Mouse (Mus musculus) gastrocnemius, postnatal 25 days (tissue): ENCODE data around the gene Rdh9. TPM values are rescaled to one million over a fixed set of nuclear protein-coding genes. Genes with fewer than 3 reads are reported as not detected.

ENCODE experiments used
- DNase-seq: peaks from one replicate; pipeline ENCODE4 v3.0.0; 2022
- long read RNA-seq, 2 experiments: library from polyadenylated mRNA; stranded (forward); transcript quantifications; one replicate each; pipeline ENCODE4 v2.0.0; 2021
- total RNA-seq, 2 experiments: library from RNA; stranded (reverse); gene quantifications; 1 replicate in 1 of 2; 2 replicates in 1 of 2; pipeline ENCODE4 v1.2.3; 2021

Rdh9 gene
- total RNA-seq = under 1 TPM; 0.31 to 0.40 TPM
- long read RNA-seq, experiment 1, partial matches to known transcripts = 0 of 1 reads
- long read RNA-seq, experiment 1, other reads (novel, unspliced or antisense) = 1 of 1 reads
- long read RNA-seq, experiment 2 = 0 reads

DNA sequence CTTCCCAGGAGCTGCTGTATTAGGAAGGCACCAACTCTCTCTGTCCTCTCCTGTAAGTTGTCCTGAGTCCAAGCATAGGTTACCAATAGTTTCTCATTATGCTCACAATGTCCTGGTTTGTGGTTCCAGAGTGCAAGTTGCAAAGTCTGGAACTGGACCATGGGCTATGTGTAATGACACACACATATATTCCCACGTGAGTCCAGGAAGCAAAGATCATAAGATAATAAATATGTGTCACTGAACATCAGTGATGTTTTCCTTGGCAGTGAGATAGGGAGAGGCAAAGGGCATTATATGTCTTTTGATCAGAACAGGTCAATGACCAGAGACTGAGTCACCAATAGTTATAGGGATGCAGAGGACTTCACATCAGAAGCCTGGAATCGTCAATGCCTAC is at the start of gene Rdh9:
Gene Rdh9 (plus strand): TSS at position 376 of the 400 bp plus-strand sequence.
- no peak for DNase-seq

DNA sequence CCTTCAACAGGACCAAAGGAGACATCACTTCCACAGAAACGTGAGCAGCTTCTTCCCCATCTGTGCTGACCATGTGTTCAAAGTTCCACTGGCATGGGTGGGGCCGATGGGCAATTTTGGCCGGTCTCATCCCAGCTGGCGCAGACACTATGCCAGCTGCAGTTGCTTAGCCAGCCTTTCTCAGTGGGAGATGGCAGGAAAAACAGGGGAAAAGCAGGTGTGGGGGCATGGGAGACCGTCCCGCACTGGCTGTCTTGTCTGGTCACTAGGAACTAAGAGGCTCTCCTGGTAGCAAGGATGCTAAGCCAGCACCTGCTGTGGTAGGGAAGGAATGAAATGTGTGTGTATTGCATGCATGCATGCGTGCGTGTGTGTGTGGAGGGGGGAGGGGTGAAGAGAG is 47.7 kb upstream of the Rdh9 start:
- no peak for DNase-seq

DNA sequence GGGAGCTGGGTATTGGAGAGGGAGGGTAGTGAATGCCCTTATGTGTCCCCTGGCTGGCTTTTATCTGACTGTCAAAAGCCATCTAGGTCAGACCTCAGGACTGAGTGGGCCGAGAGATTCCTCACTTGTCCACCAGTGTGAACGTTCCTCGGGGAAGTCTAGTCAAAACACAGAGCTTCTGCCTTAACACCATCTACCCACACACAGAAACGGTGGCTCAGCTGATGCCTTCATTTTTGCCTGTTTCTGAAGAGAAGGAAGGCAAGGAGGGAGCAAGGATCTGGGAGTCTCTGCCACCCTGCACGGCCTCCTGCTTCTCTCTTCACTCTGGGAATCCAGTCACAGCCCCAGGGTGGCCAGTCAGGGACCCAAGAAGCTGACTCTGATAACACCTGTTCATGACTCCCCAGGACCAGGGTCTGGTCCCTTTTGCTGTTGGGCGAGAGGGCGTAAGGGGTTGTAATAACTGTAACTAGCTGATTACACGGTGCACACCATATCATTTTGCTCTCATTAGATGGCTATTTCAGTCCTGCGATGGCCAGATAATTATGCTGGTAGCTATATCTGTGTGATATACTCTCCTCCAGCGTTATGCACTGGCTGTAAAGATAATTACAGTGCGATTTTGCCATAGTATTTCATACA is 45.8 kb upstream of the Rdh9 start:
- no peak for DNase-seq

DNA sequence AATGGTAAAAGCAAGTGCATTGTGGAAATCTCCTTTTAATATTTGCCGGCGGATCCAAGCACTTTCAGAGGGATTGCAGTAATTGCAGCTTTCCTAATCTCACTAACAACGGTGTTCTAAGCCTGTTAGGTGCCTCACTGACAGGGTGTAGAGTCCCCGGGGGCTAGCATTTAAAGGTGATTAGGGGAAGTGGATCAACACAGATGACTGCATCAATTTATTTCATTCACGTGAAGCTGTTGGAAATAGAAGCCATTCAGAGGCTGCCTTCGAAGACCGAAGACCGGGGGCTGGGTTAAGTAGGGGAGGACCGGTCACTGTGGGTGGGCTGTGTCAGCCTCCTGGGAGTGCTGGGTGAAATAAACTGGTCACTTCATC is 45.3 kb upstream of the Rdh9 start:
- no peak for DNase-seq

DNA sequence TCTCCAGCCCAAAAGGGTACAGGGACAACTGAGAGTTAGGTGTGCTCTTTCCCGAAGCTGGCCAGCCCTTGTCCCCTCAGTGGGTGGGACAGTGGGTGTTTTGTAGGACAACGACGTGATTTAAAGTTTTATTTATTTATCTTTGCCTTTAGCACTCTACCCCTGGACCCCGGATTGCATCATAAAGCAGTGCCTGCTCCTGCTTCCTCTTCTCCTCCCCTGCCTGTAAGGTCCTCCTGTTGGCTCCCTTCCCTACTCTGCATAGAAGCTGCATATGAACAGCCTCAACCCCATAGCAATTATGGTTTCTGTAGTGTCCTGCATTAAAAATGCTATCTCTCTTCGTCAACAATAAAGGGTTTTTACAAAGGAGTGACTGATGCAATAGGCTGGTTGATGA is 44.8 kb upstream of the Rdh9 start:
- DNase-seq = no peak

DNA sequence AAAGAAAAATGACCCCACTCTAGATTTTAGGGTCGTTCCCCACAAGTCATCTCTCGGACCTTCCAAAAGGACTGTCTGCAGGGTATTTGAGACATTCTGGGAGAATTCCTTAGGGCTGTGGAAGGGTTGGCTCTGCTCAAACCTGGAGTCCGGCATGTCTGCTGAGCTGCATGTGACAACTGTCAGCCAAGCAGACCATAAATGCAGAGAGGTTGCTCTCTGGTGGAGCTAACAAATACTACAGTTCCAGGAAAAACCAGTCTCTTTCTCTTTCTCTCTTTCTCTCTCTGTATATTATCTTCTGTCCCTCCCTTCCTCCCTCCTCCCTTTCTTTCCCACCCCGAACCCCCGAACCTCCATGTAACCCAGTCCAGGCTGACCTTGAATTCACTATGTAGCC is 41.8 kb upstream of the Rdh9 start:
- DNase-seq = no peak

DNA sequence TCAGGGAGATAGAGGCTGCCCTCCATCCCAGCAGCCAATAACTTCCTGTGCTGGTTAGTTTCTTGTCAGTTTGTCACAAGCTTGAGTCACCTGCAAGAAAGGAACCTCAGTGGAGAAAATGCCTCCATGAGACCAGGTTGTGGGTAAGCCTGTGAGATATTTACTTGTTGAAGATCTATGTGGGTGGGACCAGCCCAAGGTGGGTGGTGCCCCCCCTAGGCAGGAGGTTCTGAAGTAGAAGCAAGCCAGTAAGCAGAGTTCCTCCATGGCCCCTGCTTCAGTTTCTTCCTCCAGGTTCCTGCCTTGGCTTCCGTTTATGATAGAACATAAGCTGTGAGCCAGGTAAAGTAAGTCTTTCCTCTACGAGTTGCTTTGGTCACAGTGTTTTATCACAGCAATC is 39.9 kb upstream of the Rdh9 start:
- DNase-seq = no peak

DNA sequence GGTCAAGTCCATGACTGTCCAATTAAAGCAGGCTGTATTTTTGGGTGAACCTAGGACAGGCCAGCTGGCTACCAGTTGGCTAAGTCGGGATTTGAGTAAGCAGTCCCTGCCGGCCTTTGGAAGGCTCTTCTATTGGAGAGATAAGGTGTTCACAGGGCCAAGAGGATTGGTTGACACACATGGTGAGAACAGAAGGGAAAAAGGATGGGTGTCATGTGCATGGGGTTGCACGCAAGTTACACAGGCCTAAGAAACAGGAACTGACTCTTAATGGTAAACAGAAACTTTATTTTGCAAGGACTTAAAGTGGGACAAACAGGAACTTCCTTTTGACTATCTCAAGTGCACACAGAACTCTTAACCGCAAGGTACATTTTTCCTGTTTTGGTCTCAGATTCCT is 39.3 kb upstream of the Rdh9 start:
- DNase-seq = no peak

DNA sequence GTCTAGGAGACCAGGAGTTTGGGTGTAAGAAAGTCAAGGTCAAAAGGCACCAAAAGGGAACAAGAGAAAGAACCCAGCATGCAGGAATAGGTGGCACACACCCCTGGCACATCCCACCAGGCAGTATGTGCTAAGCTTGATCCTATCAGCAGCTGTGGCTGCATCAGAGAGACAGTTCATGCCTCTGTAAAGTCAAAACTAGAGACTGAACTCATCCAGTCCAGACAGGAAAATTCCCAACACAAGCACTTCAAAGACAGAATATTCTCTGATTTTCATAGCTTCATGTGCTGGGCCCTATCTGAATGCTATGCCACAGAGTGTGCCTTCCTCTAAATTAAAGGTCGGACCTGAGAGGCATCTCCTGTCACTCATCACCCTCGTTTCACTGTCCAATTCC is 38.6 kb upstream of the Rdh9 start:
- no peak for DNase-seq

DNA sequence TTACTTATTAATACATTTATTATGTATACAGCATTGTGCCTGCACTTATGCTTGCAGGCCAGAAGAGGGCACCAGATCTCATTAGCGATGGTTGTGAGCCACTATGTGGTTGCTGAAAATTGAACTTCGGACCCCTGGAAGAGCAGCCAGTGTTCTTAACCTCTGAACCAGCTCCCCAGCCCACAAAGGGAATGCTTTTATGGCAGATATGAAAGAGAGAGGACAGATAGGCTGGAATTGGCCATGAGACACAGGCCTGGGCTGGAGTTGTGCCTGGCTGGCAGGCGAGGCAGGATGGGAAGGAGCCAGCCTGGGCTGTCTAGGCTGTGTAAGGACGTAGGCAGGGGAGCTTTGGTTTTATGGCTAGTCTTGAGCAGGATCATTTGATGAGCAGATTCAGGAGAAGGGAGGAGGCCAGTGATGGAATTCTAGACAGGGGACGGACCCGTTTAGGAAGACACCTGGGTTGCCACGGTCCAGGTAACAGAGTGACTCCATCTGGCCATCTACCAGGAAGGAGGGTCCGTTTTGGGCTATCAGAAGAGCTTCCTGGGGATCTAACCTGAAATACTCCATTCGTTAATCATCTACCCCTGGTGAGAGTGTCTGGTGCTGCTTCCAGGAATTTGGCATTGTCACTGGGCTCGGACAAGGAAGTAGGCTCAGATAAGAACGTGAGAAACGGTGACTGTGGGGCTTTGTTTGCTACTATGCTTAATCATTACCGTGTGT is 37.9 kb upstream of the Rdh9 start:
- no peak for DNase-seq

DNA sequence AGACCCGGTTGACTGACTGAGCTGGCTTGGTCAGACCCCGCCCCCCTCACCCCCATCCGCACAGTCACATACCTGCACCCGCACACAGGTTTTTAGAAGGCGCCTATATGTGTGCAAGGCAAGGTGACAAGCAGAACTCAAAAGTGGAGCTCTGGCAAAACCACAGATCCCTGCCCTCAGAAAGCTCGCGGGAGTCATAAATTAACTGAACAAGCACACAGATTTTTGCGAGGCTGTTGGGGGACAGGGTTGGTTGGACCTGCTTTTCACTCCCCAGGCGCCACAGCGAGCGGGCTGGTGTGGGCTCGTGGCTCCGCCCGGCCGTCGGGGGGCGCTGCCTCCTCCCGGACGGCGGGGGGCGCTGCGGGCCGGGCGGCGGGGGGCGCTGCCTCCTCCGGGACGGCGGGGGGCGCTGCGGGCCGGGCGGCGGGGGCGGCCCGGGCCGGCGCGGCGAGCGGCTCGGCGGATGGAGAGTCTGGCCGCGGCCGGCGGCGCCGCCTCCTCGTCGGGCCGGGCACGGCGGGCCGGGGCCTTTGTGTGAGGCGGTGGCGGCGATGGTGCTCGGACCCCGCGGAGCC is 37.0 kb upstream of the Rdh9 start, which contains the start of gene Zbtb39:
Gene Zbtb39 (plus strand): TSS at position 456 of the 578 bp plus-strand sequence.
- DNase-seq = peak; percentile 75

DNA sequence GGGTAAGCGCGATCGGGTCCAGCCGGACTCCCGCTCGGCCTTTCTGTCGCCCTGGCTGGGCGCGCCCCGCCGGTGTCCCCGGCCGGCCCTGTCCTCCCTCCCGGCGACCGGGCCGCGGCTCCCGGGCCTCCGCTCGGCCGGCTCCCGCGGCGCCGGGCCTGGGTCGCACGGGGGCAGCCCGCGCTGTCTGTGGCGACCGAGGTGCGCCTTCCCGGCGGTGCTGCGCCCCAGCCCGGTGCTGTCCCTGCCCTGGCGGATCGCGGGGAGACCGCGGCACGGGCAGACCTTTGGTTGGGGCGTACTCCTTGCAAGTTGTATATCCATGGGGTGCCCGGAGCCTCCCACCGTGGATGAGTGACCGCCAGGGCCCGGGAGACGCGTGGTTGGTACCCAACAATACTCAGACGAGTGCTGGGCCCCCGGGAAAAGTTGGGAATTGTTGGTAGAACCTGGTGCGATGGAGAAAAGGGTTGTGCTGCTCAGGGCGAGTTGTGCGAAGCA is 36.5 kb upstream of the Rdh9 start:
- no peak for DNase-seq

DNA sequence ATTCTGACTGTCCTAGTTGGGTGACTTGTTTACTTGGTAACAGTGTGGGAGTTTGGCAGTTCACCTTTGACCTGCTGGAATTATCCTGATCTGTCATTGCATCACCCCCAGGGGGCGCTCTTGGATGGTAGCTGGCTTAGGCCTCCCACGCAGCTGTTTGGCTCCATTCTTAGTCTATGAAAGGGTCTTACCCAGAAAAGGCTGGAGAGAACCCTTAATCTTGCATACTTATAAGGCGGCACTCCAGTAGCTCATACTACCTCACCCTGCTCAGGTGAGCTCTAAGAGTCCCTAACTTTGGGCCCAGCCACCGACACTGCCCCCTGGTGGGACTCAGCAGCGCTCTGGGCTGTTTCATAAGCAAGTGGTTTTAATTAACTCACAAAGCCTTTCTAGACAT is 31.5 kb upstream of the Rdh9 start:
- no peak for DNase-seq

DNA sequence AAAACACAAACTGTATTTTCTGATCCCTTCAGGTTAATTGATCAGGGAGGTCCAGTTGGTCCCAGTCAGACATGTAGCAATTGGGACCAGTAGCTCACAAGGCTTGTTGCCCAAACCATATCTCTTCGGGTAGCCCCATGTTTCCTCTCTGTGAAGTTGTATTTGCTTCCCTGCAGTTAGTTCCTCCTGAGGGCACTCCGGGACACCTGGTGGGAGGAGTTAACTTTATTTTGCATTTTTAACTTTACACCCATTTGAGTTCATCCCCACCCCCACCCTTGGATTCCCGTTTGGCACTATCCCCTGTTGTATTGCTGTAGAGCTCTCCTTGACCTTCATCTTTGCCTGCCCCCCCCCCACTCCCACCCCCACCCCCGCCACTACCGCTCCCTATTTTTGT is 30.3 kb upstream of the Rdh9 start:
- DNase-seq = no peak

DNA sequence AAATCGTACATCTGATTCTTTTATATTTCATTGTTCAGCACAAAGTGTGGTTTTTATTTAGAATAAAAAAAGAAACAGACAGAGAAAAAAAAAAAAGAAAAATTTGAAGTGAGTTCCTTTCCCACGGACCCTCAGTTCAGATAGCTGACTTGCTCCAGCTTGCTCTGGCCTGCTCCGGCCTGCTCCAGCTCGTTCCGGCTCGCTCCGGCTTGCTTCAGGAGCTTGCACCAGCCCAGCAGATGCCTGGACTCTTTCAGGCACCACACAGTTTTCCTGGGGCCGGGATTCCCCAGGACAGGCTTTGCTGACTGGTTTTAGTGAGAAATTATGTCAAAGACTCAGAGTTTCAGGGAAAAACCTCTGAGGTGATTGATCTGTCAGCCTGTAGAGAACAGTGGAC is 28.9 kb upstream of the Rdh9 start:
- DNase-seq = no peak

DNA sequence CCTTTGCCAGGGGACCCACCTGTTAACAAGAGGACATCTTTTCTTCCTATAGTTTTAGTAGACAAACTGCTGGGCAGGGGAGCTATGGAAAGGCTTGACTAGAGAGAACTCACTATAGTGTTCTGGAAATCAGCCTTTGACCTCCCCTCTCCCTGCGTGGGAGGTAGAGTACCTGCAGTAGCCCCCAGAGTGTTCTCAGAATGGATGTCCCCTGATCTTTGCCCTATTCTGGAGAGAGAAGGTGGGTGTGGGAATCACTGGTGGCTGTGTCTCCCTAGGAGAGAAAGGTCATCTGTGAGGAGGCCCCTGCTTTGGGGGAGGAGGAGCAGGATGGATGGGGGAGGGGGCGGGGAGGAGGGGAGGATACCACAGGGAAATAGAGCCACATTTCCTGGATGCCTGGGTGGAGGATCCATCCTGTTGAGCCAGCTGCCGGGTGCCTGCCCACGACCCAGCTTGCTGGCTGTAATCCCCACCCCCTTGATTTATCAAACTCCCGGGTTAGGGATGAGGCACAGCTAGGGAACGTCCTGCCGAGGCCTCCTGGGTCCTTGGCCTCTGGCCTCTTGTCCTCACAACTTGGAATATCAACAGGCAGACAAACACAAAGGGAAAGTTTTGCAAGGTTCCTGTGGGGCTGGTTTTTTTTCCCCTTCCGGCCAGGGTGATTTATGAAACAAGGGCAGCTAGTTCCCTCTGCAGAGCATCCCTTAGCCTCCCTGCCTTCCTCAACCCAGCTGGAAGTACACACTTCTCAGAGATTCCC is 27.2 kb upstream of the Rdh9 start:
- peak; percentile 57 for DNase-seq

DNA sequence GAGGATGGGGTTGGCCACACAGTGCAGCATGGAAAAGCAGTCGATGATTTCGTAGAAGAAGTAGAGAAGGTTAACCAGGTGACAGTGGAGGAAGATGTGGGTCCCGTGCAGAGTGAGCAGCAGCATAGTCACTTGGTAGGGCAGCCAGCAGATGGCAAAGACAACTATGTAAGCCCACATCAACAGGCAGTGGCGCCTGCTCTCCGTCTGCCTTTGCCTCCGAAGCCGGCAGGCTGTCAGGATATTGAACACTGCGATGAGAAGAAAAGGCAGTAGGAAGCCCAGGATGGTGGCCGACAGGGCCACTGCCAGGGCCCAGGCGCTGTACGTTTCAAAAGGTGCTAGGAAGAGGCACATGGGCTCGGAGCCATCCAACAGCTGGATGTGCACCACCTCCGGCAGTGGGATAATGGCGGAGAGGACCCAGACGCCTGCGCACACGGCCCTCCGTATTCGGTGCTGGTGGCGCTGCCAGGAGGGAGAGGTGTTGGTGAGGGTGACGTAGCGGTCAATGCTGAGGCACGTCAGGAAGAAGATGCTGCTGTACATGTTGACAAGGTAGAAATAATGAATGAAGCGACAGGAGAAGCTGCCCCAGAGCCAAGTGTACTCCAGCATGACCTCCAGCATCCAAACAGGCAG is 25.9 kb upstream of the Rdh9 start:
- DNase-seq = no peak

DNA sequence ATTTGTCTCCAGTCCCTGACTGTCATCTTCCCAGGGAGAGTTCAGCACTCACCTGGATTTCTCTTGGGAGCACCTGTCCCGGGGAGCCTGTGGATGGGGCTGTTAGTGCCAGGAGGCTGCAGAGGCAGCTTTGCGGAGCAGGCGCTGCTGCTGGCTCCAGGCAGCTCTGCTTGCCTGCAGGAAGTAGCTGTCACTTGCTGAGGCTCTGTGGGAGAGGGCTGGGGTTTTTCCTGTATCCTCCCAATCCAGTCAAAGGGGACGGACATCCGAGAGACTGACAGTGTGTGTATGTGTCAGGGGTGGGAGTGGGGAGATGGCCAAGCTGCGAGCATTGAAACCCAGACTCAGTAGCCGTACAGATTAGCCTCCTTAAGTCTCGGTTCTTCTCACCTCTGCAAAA is 24.6 kb upstream of the Rdh9 start, which contains the start of gene Gpr182:
Gene Gpr182 (minus strand): TSS at position 185 of the 400 bp plus-strand sequence.
- no peak for DNase-seq

DNA sequence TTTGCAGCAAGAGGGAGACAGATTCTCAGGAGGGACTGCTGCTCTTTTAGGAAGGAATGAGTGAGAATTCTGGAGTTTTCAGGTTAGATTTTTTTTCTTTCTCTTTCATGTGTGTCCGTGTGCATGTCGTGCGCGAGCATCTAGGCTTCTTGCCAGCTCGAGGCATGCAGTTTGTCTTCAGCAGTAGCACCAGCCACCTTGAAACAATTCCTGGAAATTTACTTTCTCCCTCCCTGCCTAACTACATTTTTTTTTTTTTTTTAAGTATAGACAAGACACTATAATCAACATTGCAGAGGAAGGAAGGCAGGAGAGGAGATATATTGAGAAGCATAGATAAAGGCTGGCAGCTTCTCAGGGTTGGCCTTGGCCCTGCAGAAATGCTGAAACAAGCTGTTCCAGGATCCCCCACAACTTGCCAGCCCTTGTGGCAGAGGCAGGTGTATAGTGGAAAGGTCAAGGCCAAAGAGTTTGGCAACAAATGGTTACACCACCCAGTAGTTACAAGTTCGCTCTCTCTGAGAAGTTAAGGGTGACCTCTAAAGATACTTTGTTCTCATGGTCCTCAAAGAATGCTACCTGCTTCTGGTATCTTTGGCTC is 21.5 kb upstream of the Rdh9 start:
- DNase-seq = no peak

DNA sequence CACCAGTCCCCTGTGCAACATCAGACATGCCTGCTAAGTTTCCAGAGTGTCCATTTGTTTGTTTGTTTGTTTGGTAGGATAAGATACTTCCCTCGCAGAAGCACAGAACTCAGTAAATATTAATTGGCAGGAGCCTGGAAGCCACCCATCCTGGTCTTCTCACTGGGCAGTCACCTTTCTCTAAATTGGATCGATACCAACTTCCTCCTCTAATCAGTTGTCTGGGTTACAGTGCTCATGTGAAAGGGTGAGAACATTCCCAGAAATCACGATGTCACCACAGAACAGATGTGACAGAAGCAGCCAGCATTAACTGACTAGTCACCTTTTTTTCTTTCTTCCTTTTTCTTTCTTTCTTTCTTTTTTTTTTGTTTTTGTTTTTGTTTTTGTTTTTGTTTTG is 20.9 kb upstream of the Rdh9 start:
- no peak for DNase-seq

DNA sequence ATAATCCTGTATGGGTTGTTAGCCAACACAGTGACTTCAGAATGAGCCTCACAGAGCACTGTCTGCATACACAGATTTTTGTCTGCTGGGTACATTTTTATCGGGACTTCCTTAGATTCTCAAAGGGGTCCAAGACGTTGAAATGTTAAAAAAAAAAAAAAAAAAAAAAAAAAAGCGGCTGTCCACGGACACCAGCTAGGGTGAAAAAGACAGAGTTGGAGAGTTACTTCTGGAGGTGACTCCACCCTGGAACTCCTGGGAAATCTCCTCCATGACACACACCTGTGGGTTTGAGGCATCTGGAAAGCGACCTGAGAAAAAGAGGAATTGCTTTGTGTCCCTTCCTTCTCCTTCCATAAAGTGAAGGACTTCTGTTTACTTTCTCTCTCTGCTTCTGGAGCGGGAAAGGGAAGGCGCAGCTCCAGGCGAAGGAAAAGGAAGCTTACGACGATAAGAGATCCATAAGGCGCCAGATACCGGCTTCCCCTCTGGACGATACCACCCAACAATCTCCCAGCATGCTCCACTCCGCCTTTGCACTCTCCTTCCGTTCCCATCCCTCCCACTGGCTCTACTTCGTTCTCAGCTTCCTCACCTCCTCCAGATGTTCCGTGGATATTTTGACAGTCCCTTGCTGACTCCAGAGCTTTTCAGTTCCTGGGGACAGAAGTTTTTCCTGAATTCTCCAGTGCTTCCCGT is 20.3 kb upstream of the Rdh9 start:
- no peak for DNase-seq
